Mouse (Mus musculus): ENCODE measurements around the gene Fads3. TPM values are rescaled to one million over a fixed set of nuclear protein-coding genes. Genes with fewer than 3 reads are reported as not detected.

Fads3 gene
- polyA plus RNA-seq, 1 experiment from 2014 or later: 8.6 TPM

GRCm38 (mm10) chr19:10054361-10055075, 13.1 kb downstream of the Fads3 start:
- Histone ChIP-seq H3K4me1 (no peaks in the 10 kb centered on the region), H3K4me2 (no peak overlapping the region)
- 80% methylated on average over 6 of the region's 6 CpGs for WGBS

GRCm38 (mm10) chr19:10055261-10055660, 13.9 kb downstream of the Fads3 start:
- Histone ChIP-seq H3K9me3 (no peaks in the 10 kb centered on the region), H3K36me3 (peaks cover 14% of the 10 kb centered on the region), H3K27me3 (no peaks in the 10 kb centered on the region), H3K4me3 (no peak overlapping the region), H3K4me2 (no peak overlapping the region), H3K27ac (no peak overlapping the region), H3K9ac (no peak overlapping the region), H3K4me1 (no peaks in the 10 kb centered on the region)
- ATAC-seq (ENCODE audit: insufficient number of reproducible peaks, insufficient read depth, low FRiP score, low TSS enrichment, low read depth): no peak
- WGBS: 77% methylated on average over 3 of the region's 3 CpGs

More at GRCm38 (mm10) chr19:10054361-10055075, 13.1 kb downstream of the Fads3 start:
- no peaks in the 10 kb centered on the region for H3K27me3 ChIP-seq
- ATAC-seq (ENCODE audit: insufficient number of reproducible peaks, insufficient read depth, low FRiP score, low TSS enrichment, low read depth): no peak
- H3K4me3 ChIP-seq: no peak overlapping the region
- no peak overlapping the region for H3K27ac ChIP-seq
- no peak overlapping the region for H3K9ac ChIP-seq
- H3K9me3 ChIP-seq: no peaks in the 10 kb centered on the region
- peaks cover 14% of the 10 kb centered on the region for H3K36me3 ChIP-seq

GRCm38 (mm10) chr19:10055783-10056660, 14.7 kb downstream of the Fads3 start:
- Histone ChIP-seq H3K27ac (no peak overlapping the region), H3K27me3 (no peaks in the 10 kb centered on the region), H3K4me1 (no peaks in the 10 kb centered on the region), H3K9ac (no peak overlapping the region), H3K4me2 (no peak overlapping the region), H3K4me3 (no peak overlapping the region), H3K9me3 (no peaks in the 10 kb centered on the region), H3K36me3 (peaks cover 18% of the 10 kb centered on the region)
- WGBS: 87% methylated on average over 22 of the region's 22 CpGs
- no peak for ATAC-seq (ENCODE audit: insufficient number of reproducible peaks, insufficient read depth, low FRiP score, low TSS enrichment, low read depth)

- Histone ChIP-seq H3K27ac (no peak overlapping the region), H3K9me3 (no peaks in the 10 kb centered on the region), H3K36me3 (peaks cover 24% of the 10 kb centered on the region), H3K4me3 (no peak overlapping the region), H3K4me2 (no peak overlapping the region), H3K27me3 (no peaks in the 10 kb centered on the region), H3K4me1 (no peaks in the 10 kb centered on the region), H3K9ac (no peak overlapping the region)
- ATAC-seq (ENCODE audit: insufficient number of reproducible peaks, insufficient read depth, low FRiP score, low TSS enrichment, low read depth): no peak
- WGBS: 88% methylated on average over 3 of the region's 3 CpGs
Observed at GRCm38 (mm10) chr19:10056686-10057085, 15.3 kb downstream of the Fads3 start.

GRCm38 (mm10) chr19:10057486-10058351, 16.4 kb downstream of the Fads3 start:
- Histone ChIP-seq H3K4me2 (no peak overlapping the region), H3K4me3 (no peak overlapping the region), H3K36me3 (peaks cover 34% of the 10 kb centered on the region), H3K27me3 (no peaks in the 10 kb centered on the region), H3K27ac (no peak overlapping the region), H3K9me3 (no peaks in the 10 kb centered on the region), H3K4me1 (no peaks in the 10 kb centered on the region), H3K9ac (no peak overlapping the region)
- 75% methylated on average over 11 of the region's 11 CpGs for WGBS
- ATAC-seq (ENCODE audit: insufficient number of reproducible peaks, insufficient read depth, low FRiP score, low TSS enrichment, low read depth): no peak

- Histone ChIP-seq H3K27me3 (no peaks in the 10 kb centered on the region), H3K27ac (no peak overlapping the region), H3K9me3 (no peaks in the 10 kb centered on the region), H3K4me1 (no peaks in the 10 kb centered on the region), H3K36me3 (peaks cover 41% of the 10 kb centered on the region), H3K4me2 (no peak overlapping the region), H3K9ac (no peak overlapping the region), H3K4me3 (no peak overlapping the region)
- 89% methylated on average over 1 of the region's 1 CpGs for WGBS
- ATAC-seq (ENCODE audit: insufficient number of reproducible peaks, insufficient read depth, low FRiP score, low TSS enrichment, low read depth): no peak
Observed at GRCm38 (mm10) chr19:10058352-10058825, 17.0 kb downstream of the Fads3 start.

GRCm38 (mm10) chr19:10058876-10059427, 17.6 kb downstream of the Fads3 start:
- no peaks in the 10 kb centered on the region for H3K27me3 ChIP-seq
- no peak for ATAC-seq (ENCODE audit: insufficient number of reproducible peaks, insufficient read depth, low FRiP score, low TSS enrichment, low read depth)
- H3K4me2 ChIP-seq: no peak overlapping the region
- H3K27ac ChIP-seq: no peak overlapping the region
- H3K4me3 ChIP-seq: no peak overlapping the region
- WGBS: 58% methylated on average over 9 of the region's 9 CpGs
- no peaks in the 10 kb centered on the region for H3K9me3 ChIP-seq
- no peak overlapping the region for H3K9ac ChIP-seq
- no peaks in the 10 kb centered on the region for H3K4me1 ChIP-seq
- peaks cover 41% of the 10 kb centered on the region for H3K36me3 ChIP-seq

GRCm38 (mm10) chr19:10059911-10060567, 18.7 kb downstream of the Fads3 start:
- no peaks in the 10 kb centered on the region for H3K9me3 ChIP-seq
- no peaks in the 10 kb centered on the region for H3K4me1 ChIP-seq
- H3K4me2 ChIP-seq: no peak overlapping the region
- H3K9ac ChIP-seq: no peak overlapping the region
- peak; percentile 34; the same call in 1 of the 2 replicates for ATAC-seq (ENCODE audit: insufficient number of reproducible peaks, insufficient read depth, low FRiP score, low TSS enrichment, low read depth)
- WGBS: 66% methylated on average over 10 of the region's 10 CpGs
- H3K27ac ChIP-seq: no peak overlapping the region; the same call in 1 of the 2 replicates
- no peak overlapping the region for H3K4me3 ChIP-seq
- no peaks in the 10 kb centered on the region for H3K27me3 ChIP-seq
- peaks cover 43% of the 10 kb centered on the region for H3K36me3 ChIP-seq

- H3K4me3 ChIP-seq: no peak overlapping the region
- H3K4me1 ChIP-seq: no peaks in the 10 kb centered on the region
- no peak overlapping the region for H3K4me2 ChIP-seq
- WGBS: 62% methylated on average over 8 of the region's 8 CpGs
- no peak overlapping the region for H3K9ac ChIP-seq
- H3K27ac ChIP-seq: no peak overlapping the region
- no peaks in the 10 kb centered on the region for H3K9me3 ChIP-seq
- ATAC-seq (ENCODE audit: insufficient number of reproducible peaks, insufficient read depth, low FRiP score, low TSS enrichment, low read depth): no peak
- H3K36me3 ChIP-seq: peaks cover 53% of the 10 kb centered on the region
- no peaks in the 10 kb centered on the region for H3K27me3 ChIP-seq
Observed at GRCm38 (mm10) chr19:10060783-10061590, 19.6 kb downstream of the Fads3 start.

- no peaks in the 10 kb centered on the region for H3K27me3 ChIP-seq
- H3K4me2 ChIP-seq: no peak overlapping the region
- H3K9me3 ChIP-seq: no peaks in the 10 kb centered on the region
- 93% methylated on average over 2 of the region's 2 CpGs for WGBS
- no peak overlapping the region for H3K27ac ChIP-seq
- ATAC-seq (ENCODE audit: insufficient number of reproducible peaks, insufficient read depth, low FRiP score, low TSS enrichment, low read depth): no peak
- peaks cover 59% of the 10 kb centered on the region for H3K36me3 ChIP-seq
- H3K4me1 ChIP-seq: no peaks in the 10 kb centered on the region
- no peak overlapping the region for H3K4me3 ChIP-seq
- no peak overlapping the region for H3K9ac ChIP-seq
Observed at GRCm38 (mm10) chr19:10061624-10062023, 20.3 kb downstream of the Fads3 start.

Measured in embryonic facial prominence, embryonic 13.5 days (tissue).